Mouse (Mus musculus): ENCODE measurements around the gene 4931409K22Rik.
A peak's percentile ranks its signal among the peaks of the same experiment; 100 is the strongest.

Gene 4931409K22Rik

DNA sequence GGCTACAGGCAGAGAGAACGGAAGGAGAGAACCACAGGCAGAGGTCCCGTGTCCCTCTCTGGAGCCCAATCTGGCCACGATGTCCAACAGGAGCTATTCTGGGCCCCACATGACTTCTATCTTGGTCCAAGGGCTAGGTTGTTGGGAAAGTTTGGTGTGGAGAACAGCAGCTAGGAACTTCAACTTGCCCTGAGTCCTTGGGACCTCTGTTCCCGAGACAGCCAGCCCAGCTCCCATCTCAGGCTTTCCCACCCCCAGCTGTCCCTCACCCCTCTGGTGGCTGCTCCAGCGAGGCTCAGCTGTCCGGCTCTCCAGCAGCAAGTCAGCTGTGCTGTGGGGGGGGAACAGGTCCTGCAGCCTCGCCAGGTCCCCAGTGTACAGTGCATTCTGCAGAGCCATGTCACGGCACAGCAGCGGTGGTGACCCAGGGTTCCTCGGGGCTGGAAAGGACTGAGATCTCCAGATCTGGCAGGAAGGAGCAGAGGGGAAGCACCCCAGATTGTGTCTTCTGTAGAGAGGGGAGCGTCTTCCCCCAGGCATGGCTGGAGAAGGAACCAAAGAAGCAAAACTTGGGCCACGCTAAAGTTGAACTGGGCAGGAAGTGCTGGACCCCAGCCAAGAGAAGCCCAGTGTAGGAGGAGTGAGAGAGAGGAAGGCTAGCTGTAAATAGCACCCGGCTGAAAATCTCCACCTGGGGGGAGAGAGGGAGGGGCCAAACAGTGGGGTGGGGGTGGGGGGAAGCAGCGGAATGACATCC lies 16.0 kb downstream of the 4931409K22Rik start, which contains the start of gene Asb10:
Gene Asb10 (minus strand): TSS at position 592 of the 757 bp plus-strand sequence.
- peak; percentile 18 to 42 for DNase-seq (ENCODE audit: low spot score in 2 of 2)

DNA sequence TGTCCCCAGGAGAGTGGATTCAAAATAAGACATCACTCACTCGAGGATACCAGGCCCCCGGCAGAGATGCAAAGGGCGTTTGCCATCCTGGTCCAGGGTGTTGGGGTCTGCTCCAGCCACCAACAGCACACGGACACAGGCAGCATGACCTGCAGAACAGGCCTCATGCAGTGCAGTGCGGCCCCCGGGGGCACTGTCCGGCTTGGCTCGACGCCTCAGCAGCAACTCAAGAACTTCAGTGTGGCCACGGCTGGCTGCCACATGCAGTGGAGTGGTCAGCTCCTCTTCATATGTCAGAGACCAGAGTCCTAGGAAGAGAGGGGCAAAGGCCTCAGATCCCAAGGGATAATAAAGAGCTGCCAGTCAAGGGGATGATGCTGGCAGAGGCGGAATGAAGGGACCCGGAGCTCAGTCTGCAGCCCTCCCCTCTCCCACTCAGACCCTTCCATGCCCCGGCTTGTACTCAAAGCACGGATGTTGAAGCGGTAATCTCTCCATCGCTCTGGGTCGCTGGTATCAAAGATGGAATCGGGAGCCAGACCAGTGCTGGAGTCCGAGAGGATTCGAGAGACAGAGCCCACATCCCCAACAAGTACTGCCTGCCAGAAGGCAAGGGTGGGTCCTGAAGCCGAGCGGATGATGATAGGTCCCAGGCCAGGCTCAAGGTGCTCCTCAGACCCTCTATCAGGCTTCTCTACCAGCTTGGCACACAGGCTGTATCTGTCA lies 16.9 kb downstream of the 4931409K22Rik start:
- DNase-seq (ENCODE audit: low spot score in 2 of 2): no peak

DNA sequence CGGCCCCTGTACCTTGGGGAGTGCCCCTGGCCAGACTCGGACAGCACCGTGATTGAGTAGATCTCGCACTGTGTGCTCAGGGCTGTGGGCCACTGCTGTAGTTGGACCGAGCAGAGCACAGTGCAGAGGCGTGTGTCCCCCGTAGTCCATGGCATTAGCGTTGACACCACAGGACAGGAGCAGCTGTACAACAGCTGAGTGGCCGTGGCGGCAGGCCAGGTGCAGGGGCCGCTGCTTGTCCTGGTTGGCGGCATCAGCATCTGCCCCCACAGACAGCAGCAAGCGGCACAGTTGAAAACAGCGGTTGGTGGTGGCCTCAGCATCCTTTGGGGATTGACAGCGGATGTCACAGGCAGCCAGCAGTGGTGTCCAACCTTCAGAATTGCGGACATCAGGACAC lies 19.0 kb downstream of the 4931409K22Rik start:
- DNase-seq (ENCODE audit: low spot score in 2 of 2): no peak

DNA sequence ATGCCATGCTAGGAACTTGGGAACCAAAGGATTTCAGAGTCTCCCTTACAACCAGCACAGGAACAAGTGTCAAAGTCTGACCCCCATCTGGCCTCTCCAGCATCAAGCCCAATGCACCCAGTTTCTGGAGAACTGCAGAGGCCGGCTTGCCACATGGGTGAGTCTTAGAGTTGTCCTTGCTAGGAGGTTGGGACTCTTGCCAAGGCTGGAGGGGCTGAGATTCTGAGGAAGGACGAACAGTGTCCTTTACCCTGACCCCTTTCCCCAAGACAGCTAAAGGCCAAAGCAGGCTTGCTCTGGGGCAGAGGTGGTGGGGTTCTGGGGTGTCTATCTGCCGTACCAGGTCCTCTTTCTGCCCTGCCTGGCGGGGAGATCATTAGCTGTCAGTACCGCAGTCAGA lies 20.1 kb downstream of the 4931409K22Rik start:
- DNase-seq (ENCODE audit: low spot score in 2 of 2): no peak

DNA sequence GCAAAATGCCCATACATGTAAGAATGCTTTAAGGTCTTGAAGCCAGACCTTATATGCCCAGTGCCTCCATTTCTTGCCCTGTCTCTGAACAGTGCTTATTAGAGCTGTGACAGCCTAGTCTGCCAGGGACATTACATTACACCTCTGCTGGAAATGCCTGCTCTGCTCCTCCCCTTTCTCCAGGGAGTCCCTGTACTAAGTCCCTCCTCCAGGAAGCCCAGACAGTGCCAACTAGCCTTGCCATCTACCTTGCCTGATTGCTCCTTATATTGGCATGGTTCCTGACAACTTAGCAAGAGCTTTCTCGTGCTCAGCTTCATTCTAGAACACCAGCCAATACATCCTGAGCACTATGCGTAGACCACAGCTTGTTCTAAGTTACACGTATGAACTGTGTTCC lies 20.9 kb downstream of the 4931409K22Rik start:
- DNase-seq (ENCODE audit: low spot score in 2 of 2): no peak

DNA sequence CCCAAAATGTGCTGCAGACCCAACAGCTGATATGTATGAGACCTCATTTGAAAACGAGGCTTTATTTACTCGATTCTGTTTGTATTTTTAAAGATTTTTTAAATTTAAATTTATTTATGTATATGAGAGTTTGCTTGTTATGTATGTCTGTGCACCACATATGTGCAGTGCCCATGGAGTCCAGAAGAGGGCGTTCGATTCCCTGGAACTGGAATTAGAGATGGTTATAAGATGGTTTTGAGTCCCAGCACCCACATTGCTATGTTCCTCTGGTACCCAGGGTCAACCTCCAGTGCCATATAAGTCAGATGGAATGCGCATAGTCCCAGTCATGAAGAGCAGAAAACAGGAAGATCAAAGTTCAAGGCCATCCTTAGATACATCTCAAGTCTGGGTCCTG lies 22.3 kb downstream of the 4931409K22Rik start:
- DNase-seq (ENCODE audit: low spot score in 2 of 2): no peak

DNA sequence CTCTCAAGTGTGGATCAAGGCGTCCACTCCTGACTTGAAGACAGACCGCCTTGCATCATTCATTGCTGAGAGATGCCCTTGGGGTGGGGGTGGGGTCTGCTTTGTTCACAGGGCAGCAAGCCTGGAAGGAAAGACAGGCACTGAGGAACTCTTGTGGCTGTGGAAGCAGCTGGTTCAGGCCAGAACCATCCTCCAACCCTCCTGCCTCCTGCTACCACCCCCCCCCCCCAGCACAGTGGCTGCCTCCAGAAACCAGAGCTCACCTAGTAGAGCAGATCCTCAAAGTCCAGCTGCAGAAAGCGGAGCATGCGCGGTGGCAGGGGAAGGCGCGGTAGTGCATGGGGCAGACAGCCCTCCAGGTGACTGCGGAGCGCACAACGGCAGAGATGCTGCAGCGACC lies 23.2 kb downstream of the 4931409K22Rik start:
- DNase-seq (ENCODE audit: low spot score in 2 of 2): no peak

DNA sequence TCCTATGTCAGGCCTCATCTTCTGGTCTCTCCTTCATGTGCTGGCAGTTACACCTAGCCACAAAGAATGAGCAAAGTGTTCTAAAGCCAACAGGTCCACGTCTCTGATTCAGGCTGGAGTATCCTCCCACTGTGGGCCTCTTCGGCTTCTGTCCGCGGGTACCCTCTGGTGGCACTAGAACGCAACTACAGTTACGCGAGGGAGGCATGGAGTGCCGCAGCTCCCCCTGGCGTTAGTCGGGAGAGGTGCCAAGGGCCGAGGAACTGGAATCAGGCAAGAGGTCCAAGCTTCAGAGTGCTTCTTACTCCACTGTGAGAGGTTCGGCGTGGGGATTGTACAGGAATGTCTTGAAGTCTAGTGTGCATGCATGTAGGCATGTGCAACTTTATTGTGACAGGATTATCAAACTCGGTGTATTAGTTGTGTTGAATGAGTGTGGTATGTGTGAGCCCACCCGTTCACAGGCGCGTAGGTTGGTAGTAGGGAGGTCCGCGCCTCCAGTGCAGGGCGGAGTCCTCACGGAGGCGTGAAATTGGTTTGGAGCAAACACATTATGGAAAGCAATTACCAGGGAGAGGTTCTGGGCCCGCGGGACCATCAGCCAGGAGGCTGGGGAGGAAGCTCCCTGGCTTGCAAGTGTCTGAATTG lies 26.4 kb downstream of the 4931409K22Rik start:
- peak; percentile 86 to 91 for DNase-seq (ENCODE audit: low spot score in 2 of 2)

DNA sequence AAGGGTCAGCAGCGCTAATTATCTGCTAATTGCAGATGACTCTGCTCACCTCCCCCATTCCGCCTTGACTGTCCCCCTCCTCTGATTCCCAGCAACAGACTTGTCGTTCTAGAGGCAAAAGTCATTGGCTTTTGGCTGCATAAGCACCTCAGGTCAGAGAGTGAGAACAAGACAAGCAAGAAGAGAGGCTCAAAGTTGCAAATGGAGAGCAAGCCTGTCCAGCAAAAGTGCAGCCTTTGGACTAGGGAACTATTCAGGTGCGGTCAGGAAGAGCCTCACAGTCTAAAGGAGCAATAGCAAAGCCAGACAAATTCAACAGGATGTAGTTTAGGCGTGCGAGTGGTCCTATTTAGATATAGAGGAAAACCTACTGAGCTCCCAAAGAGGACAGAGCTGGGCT lies 28.8 kb downstream of the 4931409K22Rik start:
- no peak for DNase-seq (ENCODE audit: low spot score in 2 of 2)

DNA sequence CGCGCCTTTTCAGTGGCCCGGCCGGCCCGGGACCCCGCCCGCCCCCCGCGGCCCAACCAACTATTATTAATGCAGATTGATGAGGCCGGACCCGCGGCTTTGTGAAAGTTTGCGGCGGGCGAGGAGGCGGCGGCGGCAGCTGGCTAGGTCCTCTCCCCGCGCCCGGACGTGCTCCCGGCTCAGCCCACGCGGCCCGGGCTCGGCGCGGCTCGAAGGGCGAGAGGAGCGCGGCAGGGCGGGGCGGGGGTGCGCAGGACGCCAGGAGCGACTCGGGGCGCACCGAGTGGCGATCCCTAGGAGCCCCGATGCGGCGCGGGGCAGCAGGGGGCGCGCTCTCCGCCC lies 29.7 kb downstream of the 4931409K22Rik start, which contains the start of gene Gbx1:
Gene Gbx1 (minus strand): TSS at position 314 of the 342 bp plus-strand sequence.
- DNase-seq (ENCODE audit: low spot score in 2 of 2): no peak

DNA sequence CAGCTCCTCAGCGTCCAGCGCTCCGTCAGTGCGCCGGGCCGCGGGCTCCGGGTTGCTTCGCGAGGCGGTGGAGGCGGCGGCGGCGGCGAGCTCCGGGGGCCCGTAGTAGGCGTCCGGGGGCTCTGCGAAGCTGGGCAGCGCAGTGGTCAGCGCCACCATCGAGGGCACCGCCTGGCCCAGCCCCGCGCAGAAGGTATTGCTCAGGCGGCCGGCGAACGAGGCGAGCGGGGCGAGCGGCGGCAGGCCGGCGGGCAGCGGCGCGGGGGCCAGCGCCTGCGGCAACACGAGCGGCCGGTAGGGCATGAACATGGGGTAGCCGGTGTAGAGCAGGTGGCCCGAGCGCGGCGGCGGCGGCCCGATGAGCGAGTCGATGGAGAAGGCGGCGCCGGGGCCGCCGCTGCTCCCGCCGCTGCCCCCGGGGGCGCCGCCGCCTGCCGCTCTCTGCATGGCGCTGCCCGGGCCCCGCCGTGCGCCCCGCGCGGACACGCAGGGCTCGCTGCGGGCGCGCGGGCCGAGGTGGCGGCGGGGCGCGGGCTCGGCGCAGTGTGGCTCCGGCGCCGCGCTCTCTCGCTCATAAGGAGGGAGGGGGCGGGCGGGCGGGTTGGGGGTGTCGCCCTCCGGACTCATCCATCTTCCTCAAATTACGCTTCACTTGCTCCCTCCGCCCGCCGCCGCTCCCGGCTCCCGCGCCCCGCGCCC lies 30.3 kb downstream of the 4931409K22Rik start:
- no peak for DNase-seq (ENCODE audit: low spot score in 2 of 2)

DNA sequence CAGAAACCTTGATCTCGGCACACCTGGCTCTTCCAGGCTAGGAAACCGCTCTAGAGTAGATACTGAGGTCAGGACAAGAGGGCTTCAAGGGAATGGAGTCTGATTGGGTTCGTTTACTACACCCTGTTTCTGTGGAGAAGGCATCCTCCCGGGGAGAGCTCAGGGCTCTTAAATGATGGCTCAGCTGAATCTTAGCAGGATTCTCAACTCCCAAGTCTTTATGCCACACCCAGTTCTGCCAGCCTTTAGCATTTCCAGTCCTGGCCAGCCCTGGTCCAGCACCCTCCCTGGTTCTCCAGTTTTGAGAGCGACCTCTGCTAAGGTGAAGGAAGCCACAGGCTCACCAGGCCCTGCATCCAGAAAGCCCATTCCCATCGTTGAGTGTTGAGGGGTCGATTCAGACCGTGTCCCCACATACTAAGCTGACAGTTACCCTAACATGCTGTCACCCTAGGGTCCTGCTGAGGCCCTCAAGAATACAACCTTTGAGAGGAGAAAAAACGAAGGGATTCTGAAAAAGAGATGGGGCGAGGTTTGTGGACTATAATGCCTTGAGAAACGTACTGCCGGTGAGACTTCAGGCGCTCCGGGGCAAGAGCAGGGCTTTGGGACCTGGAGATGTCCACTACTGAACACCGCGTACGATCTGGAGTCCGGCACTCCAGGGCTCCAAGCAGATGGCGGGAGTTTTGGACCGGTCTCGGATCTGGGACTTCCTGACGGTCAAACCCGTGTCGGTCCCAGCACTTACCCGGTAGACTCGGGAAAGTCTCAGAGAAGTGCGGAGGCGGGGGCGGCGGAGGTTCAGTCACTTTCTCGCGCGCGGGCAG lies 31.0 kb downstream of the 4931409K22Rik start:
- no peak for DNase-seq (ENCODE audit: low spot score in 2 of 2)

DNA sequence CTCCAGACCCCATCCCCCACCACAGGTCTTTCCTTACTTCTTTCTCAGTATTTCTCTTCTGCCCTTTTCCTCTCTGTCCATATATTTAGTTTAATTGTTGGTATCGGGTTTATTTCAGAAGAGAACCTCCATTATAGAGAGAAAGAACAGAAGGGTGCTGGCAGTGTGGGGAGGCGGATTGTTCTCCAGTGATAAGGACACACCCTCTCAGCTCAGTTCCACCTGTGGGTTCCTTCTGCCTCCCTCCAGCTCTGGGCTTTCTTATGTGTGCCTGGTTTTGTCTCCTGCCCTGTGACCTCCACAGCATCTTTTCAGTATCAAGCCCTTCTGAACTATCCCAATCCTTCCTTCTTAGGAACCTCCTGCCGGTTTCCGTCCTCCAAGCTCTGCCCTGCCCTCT lies 32.1 kb downstream of the 4931409K22Rik start:
- DNase-seq (ENCODE audit: low spot score in 2 of 2): no peak

DNA sequence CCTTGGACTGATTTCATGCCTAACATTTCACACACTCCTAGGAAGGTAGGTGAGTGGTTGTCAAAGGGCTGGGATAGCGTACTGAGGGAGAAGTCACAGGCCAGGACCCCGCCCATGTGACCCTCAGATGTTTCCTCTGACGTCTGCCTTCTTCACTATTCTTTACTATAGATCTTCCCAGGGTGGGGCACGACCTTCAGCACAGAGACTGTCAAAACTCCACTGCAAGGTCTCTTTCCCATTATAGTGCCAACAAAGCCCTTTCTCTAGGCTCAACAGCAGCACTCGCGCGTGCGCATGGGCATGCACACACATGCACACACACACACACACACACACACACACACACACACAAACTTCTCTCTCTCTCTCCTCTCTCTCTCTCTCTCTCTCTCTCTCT lies 32.8 kb downstream of the 4931409K22Rik start:
- DNase-seq (ENCODE audit: low spot score in 2 of 2): no peak

DNA sequence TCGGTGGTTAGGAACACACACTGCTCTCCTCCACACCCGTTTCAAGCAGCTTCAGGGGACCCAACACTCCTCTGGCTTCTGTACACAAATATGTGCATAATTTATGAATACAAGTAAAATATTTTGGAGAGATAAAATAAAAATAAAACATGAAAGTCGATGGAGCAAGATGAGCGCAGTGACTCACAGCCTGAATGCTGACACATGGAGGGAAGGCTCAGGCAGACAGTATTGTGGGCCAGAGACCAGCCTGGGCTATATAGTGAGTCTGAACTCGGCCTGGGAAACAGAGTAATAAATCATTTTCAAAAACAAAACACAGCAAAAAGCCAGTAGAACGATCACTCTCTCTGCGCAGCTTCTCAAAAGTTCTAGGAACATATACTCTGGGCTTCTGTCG lies 35.2 kb downstream of the 4931409K22Rik start:
- no peak for DNase-seq (ENCODE audit: low spot score in 2 of 2)

DNA sequence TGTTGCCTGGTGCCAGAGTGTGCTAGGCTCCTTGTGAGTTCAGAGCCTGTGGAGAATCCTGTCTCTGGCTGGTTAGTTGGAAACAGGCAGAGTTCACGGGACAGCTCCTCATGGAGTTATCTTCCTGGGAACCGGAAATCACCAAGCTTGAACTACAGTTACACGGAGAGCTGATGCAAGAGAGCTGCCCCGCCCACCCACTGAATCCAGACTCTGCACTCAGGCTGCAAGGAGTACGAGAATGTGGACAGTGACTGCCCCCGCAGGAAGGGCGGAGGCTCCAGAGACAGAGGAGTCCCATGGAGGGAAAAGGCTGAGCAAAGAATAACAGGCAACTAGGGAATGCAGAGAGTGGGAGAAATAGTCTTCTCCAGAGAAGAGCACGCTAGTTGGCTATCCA lies 44.3 kb downstream of the 4931409K22Rik start:
- DNase-seq (ENCODE audit: low spot score in 2 of 2): peak in 1 of 2 experiments; percentile 45

DNA sequence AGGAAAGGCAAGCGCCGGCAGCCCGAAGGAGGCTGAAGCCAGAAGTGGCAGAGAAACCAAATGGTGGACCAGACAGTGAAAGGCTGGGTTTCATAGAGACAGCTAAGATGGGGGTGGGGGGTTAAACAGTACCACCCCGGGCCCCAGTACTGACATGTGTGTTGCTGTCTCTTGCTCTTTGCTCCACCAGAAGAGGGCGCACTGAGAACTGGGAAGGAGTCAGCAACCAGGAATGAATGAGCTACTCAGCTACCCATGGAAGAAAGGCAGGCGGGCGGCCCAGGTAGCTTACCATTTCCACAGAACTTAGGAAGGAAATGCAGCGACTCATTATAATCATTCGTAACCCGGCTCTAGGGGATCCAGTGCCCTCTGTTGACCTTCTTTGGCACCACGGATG lies 46.0 kb downstream of the 4931409K22Rik start:
- DNase-seq (ENCODE audit: low spot score in 2 of 2): peak in 1 of 2 experiments; percentile 41

DNA sequence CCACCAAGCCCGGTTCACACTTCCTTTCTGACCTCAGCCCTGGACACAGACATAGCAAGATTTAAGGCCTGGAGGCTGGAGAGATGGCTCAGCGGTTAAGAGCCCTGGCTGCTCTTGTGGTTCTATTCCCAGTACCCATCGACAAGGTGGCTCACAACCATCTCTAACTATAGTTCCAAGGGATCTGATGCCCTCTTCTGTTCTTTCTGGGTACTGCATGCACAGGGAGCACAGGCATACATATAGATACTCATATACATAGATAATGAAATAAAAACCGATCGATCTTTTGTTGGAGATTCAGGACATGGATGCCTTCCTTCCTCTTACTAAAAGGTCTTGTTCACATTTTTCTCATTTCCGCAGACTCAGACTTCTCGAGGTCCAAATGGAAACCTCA lies 48.2 kb downstream of the 4931409K22Rik start:
- DNase-seq (ENCODE audit: low spot score in 2 of 2): no peak

DNA sequence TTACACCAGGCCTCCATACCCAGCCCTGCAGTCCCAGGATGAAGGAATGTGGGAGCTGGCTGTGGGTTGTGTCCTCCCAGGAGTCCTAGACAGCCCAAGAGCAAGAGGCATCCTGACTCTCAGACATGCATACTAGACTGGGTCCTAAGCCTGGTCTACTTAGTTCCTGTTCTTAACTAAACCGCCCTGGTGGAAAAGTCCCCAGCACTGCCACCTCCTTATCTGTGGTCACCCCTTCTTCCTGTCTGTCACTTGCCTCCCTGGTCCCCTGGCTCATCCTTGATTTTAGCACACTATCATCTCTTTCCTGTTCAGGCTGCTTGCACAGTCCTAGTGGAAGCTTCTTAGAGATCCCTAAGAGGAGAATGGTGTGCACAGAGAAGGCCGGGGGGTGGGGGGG lies 51.1 kb downstream of the 4931409K22Rik start:
- DNase-seq (ENCODE audit: low spot score in 2 of 2): no peak

DNA sequence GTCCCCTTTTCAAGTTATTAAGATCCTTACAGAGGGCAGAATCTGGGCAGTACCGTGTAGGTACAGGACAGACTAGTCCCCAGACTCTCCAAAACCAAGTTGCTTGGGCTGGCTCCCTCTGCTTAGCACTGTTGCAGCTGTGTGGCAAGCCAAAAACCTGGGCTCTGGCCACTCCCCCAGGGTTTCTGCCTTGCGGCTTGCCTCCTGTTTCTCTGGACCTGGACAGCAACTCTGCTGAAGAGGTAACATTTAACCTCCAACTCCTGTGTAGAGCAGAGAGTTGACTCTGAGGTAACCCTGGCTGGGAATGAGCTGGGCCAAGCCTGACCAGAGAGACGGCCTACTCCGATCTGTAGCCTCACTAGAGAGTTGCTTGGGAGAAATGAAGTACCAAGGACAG lies 53.8 kb downstream of the 4931409K22Rik start:
- DNase-seq (ENCODE audit: low spot score in 2 of 2): no peak

DNA sequence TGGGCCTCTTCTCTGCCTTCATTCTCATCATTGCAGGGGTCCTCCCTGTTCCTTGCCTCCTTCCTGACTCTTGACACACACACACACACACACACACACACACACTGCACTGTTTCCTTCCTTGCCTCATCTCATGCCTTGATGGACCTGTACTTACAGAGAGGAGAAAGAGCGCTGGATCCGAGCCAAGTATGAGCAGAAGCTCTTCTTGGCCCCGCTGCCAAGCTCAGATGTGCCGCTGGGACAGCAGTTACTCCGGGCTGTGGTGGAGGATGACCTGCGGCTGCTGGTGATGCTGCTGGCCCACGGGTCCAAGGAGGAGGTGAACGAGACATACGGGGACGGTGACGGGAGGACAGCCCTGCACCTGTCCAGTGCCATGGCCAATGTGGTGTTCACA lies 55.8 kb downstream of the 4931409K22Rik start:
- DNase-seq (ENCODE audit: low spot score in 2 of 2): no peak

Measured in urinary bladder, adult 18-20 months (tissue).